Mouse (Mus musculus) embryonic facial prominence, embryonic 15.5 days (tissue): Measurements from ENCODE around the gene Gm20547. TPM values are rescaled to one million over a fixed set of nuclear protein-coding genes. Genes with fewer than 3 reads are reported as not detected.
A peak's percentile ranks its signal among the peaks of the same experiment; 100 is the strongest.

Experiments used
- ATAC-seq: fragments of 200-750 bp; cut with Nextera tagmentation; 2 replicates; pipeline ENCODE4 v1.8.0; 2017; ENCODE audit warnings: low read depth, moderate TSS enrichment; ENCODE audit not compliant: insufficient number of reproducible peaks, low FRiP score, low TSS enrichment
- H3K27ac ChIP-seq: fragments of 300-500 bp; sonication (generic); replicated peaks from 2 replicates; pipeline ENCODE4 v1.5.1; 2015; ENCODE audit warnings: mild to moderate bottlenecking, inconsistent platforms
- H3K27me3 ChIP-seq: fragments of 300-500 bp; sonication (generic); 2 replicates; pipeline ENCODE4 v1.6.1; 2015; ENCODE audit warnings: inconsistent platforms
- H3K36me3 ChIP-seq: fragments of 300-500 bp; sonication (generic); 2 replicates; pipeline ENCODE4 v1.6.1; 2015; ENCODE audit warnings: mild to moderate bottlenecking, inconsistent platforms
- H3K4me1 ChIP-seq: fragments of 300-500 bp; sonication (generic); 2 replicates; pipeline ENCODE4 v1.6.1; 2015; ENCODE audit warnings: inconsistent platforms
- H3K4me2 ChIP-seq: fragments of 300-500 bp; sonication (generic); replicated peaks from 2 replicates; pipeline ENCODE4 v1.6.1; 2015; ENCODE audit warnings: mild to moderate bottlenecking, inconsistent platforms
- H3K4me3 ChIP-seq: fragments of 300-500 bp; sonication (generic); replicated peaks from 2 replicates; pipeline ENCODE4 v1.5.1; 2015; ENCODE audit warnings: mild to moderate bottlenecking, inconsistent platforms
- H3K9ac ChIP-seq: fragments of 300-500 bp; sonication (generic); 2 replicates; pipeline ENCODE4 v1.6.1; 2015; ENCODE audit warnings: inconsistent platforms
- H3K9me3 ChIP-seq: fragments of 300-500 bp; sonication (generic); replicated peaks from 2 replicates; pipeline ENCODE4 v1.6.1; 2016; ENCODE audit warnings: inconsistent platforms
- WGBS: fragments of 180-500 bp; shearing (Covaris S2); methylation state at CpG from one replicate; pipeline ENCODE4 v1.1.7; 2015; 5-methylcytosine and 5-hydroxymethylcytosine counted together
- polyA plus RNA-seq: library from polyadenylated mRNA; unstranded; fragments of >200 nt; fragmentation: Nextera tagmentation; extraction: Ambion mirVana; gene quantifications from 2 replicates; pipeline ENCODE4 v1.2.1, GENCODE M21; 2015

The Gm20547 gene
- not detected in 2 replicates for polyA plus RNA-seq

GRCm38 (mm10) chr17:34881683-34882310, at the start of gene Gm20547:
TSS of gene Gm20547 (minus strand) at chr17:34882042.
- Histone ChIP-seq H3K9ac (no peak within 1 kb of the TSS), H3K4me2 (peak within 1 kb of the TSS; percentile 42), H3K27ac (no peak within 1 kb of the TSS), H3K4me1 (peaks cover 27% of the 10 kb centered on the region), H3K36me3 (no peaks in the 10 kb centered on the region), H3K27me3 (no peaks in the 10 kb centered on the region), H3K9me3 (no peaks in the 10 kb centered on the region), H3K4me3 (peak within 1 kb of the TSS; percentile 13)
- no peak for ATAC-seq
- 7% methylated on average over 15 of the region's 15 CpGs for WGBS

- peak; percentile 95 for ATAC-seq
- peak within 1 kb of the TSS; percentile 48; the same call in 1 of the 2 replicates for H3K27ac ChIP-seq
- under 1% methylated on average over 38 of the region's 38 CpGs for WGBS
Measured at GRCm38 (mm10) chr17:34931061-34931734, 49.4 kb upstream of the Gm20547 start, which contains the start of gene Neu1. TSS of gene Neu1 (plus strand) at chr17:34931253.

GRCm38 (mm10) chr17:34928841-34929240, 47.0 kb upstream of the Gm20547 start:
- Histone ChIP-seq H3K27me3 (no peaks in the 10 kb centered on the region), H3K4me1 (peaks cover 14% of the 10 kb centered on the region), H3K4me2 (no peak overlapping the region), H3K4me3 (no peak overlapping the region), H3K27ac (no peak overlapping the region), H3K9ac (no peak overlapping the region), H3K36me3 (no peaks in the 10 kb centered on the region), H3K9me3 (no peaks in the 10 kb centered on the region)
- ATAC-seq: no peak
- WGBS: 50% methylated on average over 4 of the region's 4 CpGs

More at GRCm38 (mm10) chr17:34931061-34931734, 49.4 kb upstream of the Gm20547 start, which contains the start of gene Neu1:
- peak within 1 kb of the TSS; percentile 84 for H3K4me3 ChIP-seq
- no peaks in the 10 kb centered on the region for H3K9me3 ChIP-seq
- H3K27me3 ChIP-seq: no peaks in the 10 kb centered on the region
- H3K4me1 ChIP-seq: peaks cover 24% of the 10 kb centered on the region
- peak within 1 kb of the TSS; percentile 69 for H3K9ac ChIP-seq
- 0 out of 2 replicates have a peak, but pooled peaks cover 7% of the 10 kb centered on the region for H3K36me3 ChIP-seq
- peak within 1 kb of the TSS; percentile 94 for H3K4me2 ChIP-seq

- H3K36me3 ChIP-seq: no peaks in the 10 kb centered on the region
- no peak overlapping the region for H3K4me2 ChIP-seq
- H3K27me3 ChIP-seq: no peaks in the 10 kb centered on the region
- H3K4me3 ChIP-seq: no peak overlapping the region
- no peak for ATAC-seq
- H3K9me3 ChIP-seq: no peaks in the 10 kb centered on the region
- WGBS: 84% methylated on average over 18 of the region's 18 CpGs
- H3K27ac ChIP-seq: no peak overlapping the region
- H3K4me1 ChIP-seq: peaks cover 13% of the 10 kb centered on the region
- no peak overlapping the region for H3K9ac ChIP-seq
Measured at GRCm38 (mm10) chr17:34927306-34928019, 45.6 kb upstream of the Gm20547 start.

GRCm38 (mm10) chr17:34924258-34924657, 42.4 kb upstream of the Gm20547 start:
- no peak for ATAC-seq
- no peak overlapping the region for H3K4me2 ChIP-seq
- H3K36me3 ChIP-seq: no peaks in the 10 kb centered on the region
- H3K4me1 ChIP-seq: no peaks in the 10 kb centered on the region
- H3K27ac ChIP-seq: no peak overlapping the region
- no peaks in the 10 kb centered on the region for H3K27me3 ChIP-seq
- H3K9ac ChIP-seq: no peak overlapping the region
- no peaks in the 10 kb centered on the region for H3K9me3 ChIP-seq
- 64% methylated on average over 5 of the region's 5 CpGs for WGBS
- no peak overlapping the region for H3K4me3 ChIP-seq

- Histone ChIP-seq H3K9me3 (no peaks in the 10 kb centered on the region), H3K4me3 (no peak overlapping the region), H3K27ac (no peak overlapping the region), H3K4me2 (no peak overlapping the region), H3K4me1 (no peaks in the 10 kb centered on the region), H3K36me3 (no peaks in the 10 kb centered on the region), H3K27me3 (no peaks in the 10 kb centered on the region), H3K9ac (no peak overlapping the region)
- WGBS: 45% methylated on average over 6 of the region's 6 CpGs
- ATAC-seq: no peak
Measured at GRCm38 (mm10) chr17:34922939-34923338, 41.1 kb upstream of the Gm20547 start.

- no peaks in the 10 kb centered on the region for H3K27me3 ChIP-seq
- no peaks in the 10 kb centered on the region for H3K9me3 ChIP-seq
- 65% methylated on average over 9 of the region's 9 CpGs for WGBS
- H3K4me2 ChIP-seq: no peak overlapping the region
- H3K36me3 ChIP-seq: peaks cover 18% of the 10 kb centered on the region
- H3K9ac ChIP-seq: no peak overlapping the region
- peaks cover 12% of the 10 kb centered on the region for H3K4me1 ChIP-seq
- no peak overlapping the region for H3K4me3 ChIP-seq
- ATAC-seq: no peak
- H3K27ac ChIP-seq: no peak overlapping the region
Measured at GRCm38 (mm10) chr17:34917188-34917587, 35.3 kb upstream of the Gm20547 start.

GRCm38 (mm10) chr17:34916316-34916715, 34.5 kb upstream of the Gm20547 start:
- Histone ChIP-seq H3K9me3 (no peaks in the 10 kb centered on the region), H3K27ac (no peak overlapping the region), H3K9ac (no peak overlapping the region), H3K4me1 (peaks cover 13% of the 10 kb centered on the region), H3K36me3 (peaks cover 27% of the 10 kb centered on the region), H3K27me3 (no peaks in the 10 kb centered on the region), H3K4me3 (no peak overlapping the region), H3K4me2 (no peak overlapping the region)
- 79% methylated on average over 5 of the region's 5 CpGs for WGBS
- no peak for ATAC-seq

- no peak overlapping the region for H3K4me3 ChIP-seq
- peaks cover 17% of the 10 kb centered on the region for H3K4me1 ChIP-seq
- H3K4me2 ChIP-seq: no peak overlapping the region
- H3K36me3 ChIP-seq: peaks cover 35% of the 10 kb centered on the region
- no peak overlapping the region for H3K9ac ChIP-seq
- 18% methylated on average over 10 of the region's 11 CpGs for WGBS
- H3K27me3 ChIP-seq: no peaks in the 10 kb centered on the region
- no peak overlapping the region for H3K27ac ChIP-seq
- ATAC-seq: no peak
- no peaks in the 10 kb centered on the region for H3K9me3 ChIP-seq
Measured at GRCm38 (mm10) chr17:34915410-34915831, 33.6 kb upstream of the Gm20547 start.

GRCm38 (mm10) chr17:34913930-34914665, 32.3 kb upstream of the Gm20547 start, which contains the start of gene Slc44a4:
TSS of gene Slc44a4 (plus strand) at chr17:34914466.
- WGBS: 27% methylated on average over 18 of the region's 18 CpGs
- H3K4me1 ChIP-seq: peaks cover 17% of the 10 kb centered on the region
- H3K9ac ChIP-seq: no peak within 1 kb of the TSS
- no peak within 1 kb of the TSS for H3K27ac ChIP-seq
- no peaks in the 10 kb centered on the region for H3K27me3 ChIP-seq
- H3K4me3 ChIP-seq: no peak within 1 kb of the TSS
- no peak within 1 kb of the TSS for H3K4me2 ChIP-seq
- ATAC-seq: no peak
- H3K36me3 ChIP-seq: peaks cover 49% of the 10 kb centered on the region
- no peaks in the 10 kb centered on the region for H3K9me3 ChIP-seq
